Mouse (Mus musculus) kidney, embryonic 16.5 days (tissue): ENCODE measurements around the gene Cnga1. TPM values are rescaled to one million over a fixed set of nuclear protein-coding genes. Genes with fewer than 3 reads are reported as not detected.
A peak's percentile ranks its signal among the peaks of the same experiment; 100 is the strongest.

ENCODE experiments used
- ATAC-seq: fragments of 200-750 bp; cut with Nextera tagmentation; 2 replicates; pipeline ENCODE4 v1.8.0; 2017; ENCODE audit warnings: moderate TSS enrichment; ENCODE audit not compliant: low FRiP score, low TSS enrichment
- H3K27ac ChIP-seq: fragments of 300-500 bp; sonication (generic); 2 replicates; pipeline ENCODE4 v1.5.1; 2014; ENCODE audit warnings: low read length
- H3K27me3 ChIP-seq: fragments of 300-500 bp; sonication (generic); 2 replicates; pipeline ENCODE4 v1.6.1; 2014; ENCODE audit warnings: low read length, control low read depth, mixed read lengths; ENCODE audit not compliant: insufficient read depth
- H3K36me3 ChIP-seq: fragments of 300-500 bp; sonication (generic); 2 replicates; pipeline ENCODE4 v1.6.1; 2014; ENCODE audit warnings: low read length, control low read depth, mixed read lengths; ENCODE audit not compliant: insufficient read depth
- H3K4me1 ChIP-seq: fragments of 300-500 bp; sonication (generic); 2 replicates; pipeline ENCODE4 v1.6.1; 2014; ENCODE audit warnings: low read length, control low read depth, mixed read lengths; ENCODE audit not compliant: insufficient read depth
- H3K4me2 ChIP-seq: fragments of 300-500 bp; sonication (generic); replicated peaks from 2 replicates; pipeline ENCODE4 v1.6.1; 2014; ENCODE audit warnings: low read depth, low read length
- H3K4me3 ChIP-seq: fragments of 300-500 bp; sonication (generic); 2 replicates; pipeline ENCODE4 v1.5.1; 2014; ENCODE audit warnings: mild to moderate bottlenecking, low read length
- H3K9ac ChIP-seq: fragments of 300-500 bp; sonication (generic); replicated peaks from 2 replicates; pipeline ENCODE4 v1.6.1; 2014; ENCODE audit warnings: low read length
- H3K9me3 ChIP-seq: fragments of 300-500 bp; sonication (generic); 2 replicates; pipeline ENCODE4 v1.6.1; 2016; ENCODE audit warnings: low read length, control low read depth
- WGBS: fragments of 180-500 bp; shearing (Covaris S2); extraction: QIAGEN DNeasy Blood & Tissue Kit; methylation state at CpG from one replicate; pipeline ENCODE4 v1.1.7; 2014; 5-methylcytosine and 5-hydroxymethylcytosine counted together
- polyA plus RNA-seq: library from polyadenylated mRNA; unstranded; fragments of >200 nt; fragmentation: Nextera tagmentation; extraction: Ambion mirVana; gene quantifications from 2 replicates; pipeline ENCODE4 v1.2.1, GENCODE M21; 2015

Cnga1 gene
- polyA plus RNA-seq, 1 experiment from 2014 or later: not detected

- Histone ChIP-seq H3K36me3 (no peaks in the 10 kb centered on the region), H3K9me3 (no peaks in the 10 kb centered on the region), H3K4me3 (no peak overlapping the region), H3K4me1 (no peaks in the 10 kb centered on the region), H3K4me2 (no peak overlapping the region), H3K9ac (no peak overlapping the region), H3K27me3 (no peaks in the 10 kb centered on the region), H3K27ac (no peak overlapping the region)
- no peak for ATAC-seq
- WGBS: 95% methylated on average over 5 of the region's 5 CpGs
These were observed 20.1 kb upstream of the Cnga1 start for GRCm38 (mm10) chr5:72664126-72664525.

GRCm38 (mm10) chr5:72661051-72661781 is 17.1 kb upstream of the Cnga1 start:
- no peak for ATAC-seq
- no peaks in the 10 kb centered on the region for H3K27me3 ChIP-seq
- H3K4me3 ChIP-seq: no peak overlapping the region
- peaks cover 3% of the 10 kb centered on the region for H3K4me1 ChIP-seq
- no peak overlapping the region for H3K4me2 ChIP-seq
- 90% methylated on average over 6 of the region's 6 CpGs for WGBS
- no peaks in the 10 kb centered on the region for H3K36me3 ChIP-seq
- H3K9ac ChIP-seq: no peak overlapping the region
- H3K27ac ChIP-seq: no peak overlapping the region
- no peaks in the 10 kb centered on the region for H3K9me3 ChIP-seq

GRCm38 (mm10) chr5:72658375-72658774 is 14.3 kb upstream of the Cnga1 start:
- Histone ChIP-seq H3K36me3 (no peaks in the 10 kb centered on the region), H3K4me1 (peaks cover 5% of the 10 kb centered on the region), H3K27ac (no peak overlapping the region), H3K9ac (no peak overlapping the region), H3K4me2 (no peak overlapping the region), H3K27me3 (no peaks in the 10 kb centered on the region), H3K4me3 (no peak overlapping the region), H3K9me3 (no peaks in the 10 kb centered on the region)
- no peak for ATAC-seq
- WGBS: 80% methylated on average over 13 of the region's 13 CpGs

GRCm38 (mm10) chr5:72656270-72656791 is 12.3 kb upstream of the Cnga1 start:
- Histone ChIP-seq H3K27me3 (no peaks in the 10 kb centered on the region), H3K4me2 (peak overlapping the region; percentile 9; the same call in 1 of the 2 replicates), H3K9ac (no peak overlapping the region), H3K9me3 (no peaks in the 10 kb centered on the region), H3K36me3 (no peaks in the 10 kb centered on the region), H3K27ac (no peak overlapping the region), H3K4me1 (peaks cover 5% of the 10 kb centered on the region), H3K4me3 (no peak overlapping the region)
- ATAC-seq: peak; percentile 65; the same call in 1 of the 2 replicates
- 8% methylated on average over 7 of the region's 7 CpGs for WGBS

- Histone ChIP-seq H3K4me3 (no peak overlapping the region), H3K9ac (no peak overlapping the region), H3K4me2 (no peak overlapping the region), H3K4me1 (peaks cover 7% of the 10 kb centered on the region), H3K9me3 (no peaks in the 10 kb centered on the region), H3K27me3 (peaks cover 9% of the 10 kb centered on the region; the same call in 1 of the 2 replicates), H3K27ac (no peak overlapping the region), H3K36me3 (no peaks in the 10 kb centered on the region)
- no peak for ATAC-seq
- WGBS: 55% methylated on average over 10 of the region's 10 CpGs
These were observed 9.1 kb upstream of the Cnga1 start for GRCm38 (mm10) chr5:72653068-72653674.

GRCm38 (mm10) chr5:72648987-72649735 is 5.1 kb upstream of the Cnga1 start:
- Histone ChIP-seq H3K4me3 (no peak overlapping the region), H3K9ac (no peak overlapping the region), H3K27ac (no peak overlapping the region), H3K4me2 (no peak overlapping the region), H3K27me3 (peaks cover 9% of the 10 kb centered on the region; the same call in 1 of the 2 replicates), H3K4me1 (peaks cover 15% of the 10 kb centered on the region; the same call in 1 of the 2 replicates), H3K9me3 (no peaks in the 10 kb centered on the region), H3K36me3 (no peaks in the 10 kb centered on the region)
- ATAC-seq: no peak
- WGBS: 67% methylated on average over 9 of the region's 9 CpGs

GRCm38 (mm10) chr5:72647958-72648595 is 4.0 kb upstream of the Cnga1 start:
- Histone ChIP-seq H3K4me2 (peak overlapping the region; percentile 91), H3K27ac (no peak overlapping the region), H3K27me3 (peaks cover 9% of the 10 kb centered on the region; the same call in 1 of the 2 replicates), H3K4me1 (peaks cover 16% of the 10 kb centered on the region; the same call in 1 of the 2 replicates), H3K4me3 (peak overlapping the region; percentile 56), H3K9ac (peak overlapping the region; percentile 60), H3K9me3 (no peaks in the 10 kb centered on the region), H3K36me3 (no peaks in the 10 kb centered on the region)
- ATAC-seq: peak; percentile 65; the same call in 1 of the 2 replicates
- 7% methylated on average over 18 of the region's 18 CpGs for WGBS

GRCm38 (mm10) chr5:72647418-72647907 is 3.4 kb upstream of the Cnga1 start, which contains the start of gene Nipal1:
TSS of gene Nipal1 (plus strand) at chr5:72647795.
- Histone ChIP-seq H3K9me3 (no peaks in the 10 kb centered on the region), H3K36me3 (no peaks in the 10 kb centered on the region), H3K4me1 (peaks cover 16% of the 10 kb centered on the region; the same call in 1 of the 2 replicates), H3K27ac (no peak within 1 kb of the TSS), H3K9ac (peak within 1 kb of the TSS; percentile 60), H3K27me3 (peaks cover 9% of the 10 kb centered on the region; the same call in 1 of the 2 replicates), H3K4me3 (peak within 1 kb of the TSS; percentile 56), H3K4me2 (peak within 1 kb of the TSS; percentile 91)
- ATAC-seq: peak; percentile 96
- WGBS: under 1% methylated on average over 25 of the region's 25 CpGs

GRCm38 (mm10) chr5:72646996-72647395 is 2.9 kb upstream of the Cnga1 start:
- ATAC-seq: no peak
- Histone ChIP-seq H3K27me3 (peaks cover 9% of the 10 kb centered on the region; the same call in 1 of the 2 replicates), H3K9ac (peak overlapping the region; percentile 44; the same call in 1 of the 2 replicates), H3K27ac (no peak overlapping the region), H3K4me2 (peak overlapping the region; percentile 91), H3K4me1 (peaks cover 16% of the 10 kb centered on the region; the same call in 1 of the 2 replicates), H3K9me3 (no peaks in the 10 kb centered on the region), H3K36me3 (no peaks in the 10 kb centered on the region), H3K4me3 (peak overlapping the region; percentile 56)
- WGBS: 18% methylated on average over 10 of the region's 10 CpGs
